Mouse (Mus musculus) macrophage (primary cell): ENCODE results near the gene Sars2. TPM values are rescaled to one million over a fixed set of nuclear protein-coding genes. Genes with fewer than 3 reads are reported as not detected.
"Not testable (repeated sequence)": the region's sequence is repeated elsewhere in the genome, so short reads cannot be mapped to it uniquely, and the experiment has no call there.

Experiments used
- H3K27ac ChIP-seq: fragments of 350-480 bp; formaldehyde crosslinking; 2 replicates; pipeline ENCODE4 v1.9.0; 2021
- H3K36me3 ChIP-seq: fragments of 350-480 bp; formaldehyde crosslinking; 2 replicates; pipeline ENCODE4 v1.9.0; 2021; ENCODE audit errors: inconsistent target
- H3K4me3 ChIP-seq: fragments of 350-480 bp; formaldehyde crosslinking; 2 replicates; pipeline ENCODE4 v1.9.0; 2021; ENCODE audit errors: inconsistent target
- H3K79me2 ChIP-seq: fragments of 350-480 bp; formaldehyde crosslinking; 2 replicates; pipeline ENCODE4 v1.9.0; 2021; ENCODE audit errors: inconsistent target
- WGBS: methylation state at CpG from one replicate; pipeline ENCODE4 v1.1.7; 2026; ENCODE audit warnings: inconsistent platforms; ENCODE audit not compliant: missing documents; 5-methylcytosine and 5-hydroxymethylcytosine counted together
- polyA plus RNA-seq: library from polyadenylated mRNA; stranded (reverse); fragments of 250-400 nt; gene quantifications from 3 replicates; pipeline ENCODE4 v1.2.4, GENCODE M21; 2018; ENCODE audit warnings: inconsistent platforms
- total RNA-seq, 78 experiments: library from RNA; depleted of rRNA; stranded (reverse); fragments of 250-400 nt; gene quantifications; 1 replicate in 9 of 78; 2 replicates in 24 of 78; 3 replicates in 43 of 78; 4 replicates in 2 of 78; pipeline ENCODE4 v1.2.4; 2018; ENCODE audit warnings: inconsistent platforms in 56 of 78

Sars2 gene
- 10 to 100 TPM in 19 of 26 experiments, 1 to 10 TPM in 7; 7.5 to 20.5 (median 13.7) TPM for total RNA-seq (2018; cell fraction: chromatin; rRNA removed)
- total RNA-seq (2018; cell fraction: cytosol; rRNA removed): 1 to 10 TPM; 4.3 to 7.8 (median 6.0) TPM
- 10 to 100 TPM in 13 of 26 experiments, 1 to 10 TPM in 13; 4.7 to 19.6 (median 9.7) TPM for total RNA-seq (2018; cell fraction: nucleus; rRNA removed)
- 4.6 to 7.1 TPM (median 5.6 TPM) in 3 replicates for polyA plus RNA-seq

DNA sequence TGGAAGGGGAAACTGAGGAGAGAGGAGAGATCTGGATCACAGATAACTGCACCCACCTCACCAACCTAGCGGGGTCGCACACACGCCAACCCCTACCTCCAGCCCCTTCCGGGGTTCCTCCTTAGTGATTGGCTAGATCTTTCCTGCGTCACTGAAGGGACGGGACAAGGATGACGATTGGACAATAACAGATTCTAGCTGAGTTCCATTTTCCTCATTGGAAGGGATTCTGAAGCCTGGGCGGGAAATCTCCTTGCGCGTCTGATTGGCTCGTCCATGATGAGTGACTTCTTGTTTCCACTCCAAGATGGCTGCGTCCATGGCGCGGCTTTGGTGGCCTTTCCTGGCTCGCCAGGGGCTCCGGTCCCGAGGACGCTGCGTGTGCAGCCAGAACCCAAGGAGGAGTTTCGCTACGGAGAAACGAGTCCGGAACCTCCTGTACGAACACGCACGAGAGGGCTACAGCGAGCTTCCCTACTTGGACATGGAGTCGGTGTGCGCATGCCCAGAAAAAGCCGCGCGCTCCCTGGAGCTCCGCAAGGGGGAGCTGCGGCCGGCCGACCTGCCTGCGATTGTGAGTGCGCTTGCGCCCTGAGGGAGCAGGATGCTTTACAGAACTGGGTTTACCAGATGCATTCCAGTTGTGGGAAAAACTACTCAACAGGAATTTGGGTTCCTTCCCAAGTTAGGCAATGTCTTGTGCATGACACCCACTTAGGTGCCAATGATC, at the start of gene Sars2, which contains the start of gene Mrps12:
Gene Sars2 (plus strand): TSS at position 284 of the 730 bp plus-strand sequence.
Gene Mrps12 (minus strand): TSS at position 112 of the 730 bp plus-strand sequence.
- no peaks in the 10 kb centered on the region for H3K79me2 ChIP-seq
- under 1% methylated on average over 37 of the region's 39 CpGs for WGBS
- H3K4me3 ChIP-seq: peak within 1 kb of the TSS; percentile 97
- no peaks in the 10 kb centered on the region for H3K36me3 ChIP-seq
- H3K27ac ChIP-seq: peak within 1 kb of the TSS; percentile 83

DNA sequence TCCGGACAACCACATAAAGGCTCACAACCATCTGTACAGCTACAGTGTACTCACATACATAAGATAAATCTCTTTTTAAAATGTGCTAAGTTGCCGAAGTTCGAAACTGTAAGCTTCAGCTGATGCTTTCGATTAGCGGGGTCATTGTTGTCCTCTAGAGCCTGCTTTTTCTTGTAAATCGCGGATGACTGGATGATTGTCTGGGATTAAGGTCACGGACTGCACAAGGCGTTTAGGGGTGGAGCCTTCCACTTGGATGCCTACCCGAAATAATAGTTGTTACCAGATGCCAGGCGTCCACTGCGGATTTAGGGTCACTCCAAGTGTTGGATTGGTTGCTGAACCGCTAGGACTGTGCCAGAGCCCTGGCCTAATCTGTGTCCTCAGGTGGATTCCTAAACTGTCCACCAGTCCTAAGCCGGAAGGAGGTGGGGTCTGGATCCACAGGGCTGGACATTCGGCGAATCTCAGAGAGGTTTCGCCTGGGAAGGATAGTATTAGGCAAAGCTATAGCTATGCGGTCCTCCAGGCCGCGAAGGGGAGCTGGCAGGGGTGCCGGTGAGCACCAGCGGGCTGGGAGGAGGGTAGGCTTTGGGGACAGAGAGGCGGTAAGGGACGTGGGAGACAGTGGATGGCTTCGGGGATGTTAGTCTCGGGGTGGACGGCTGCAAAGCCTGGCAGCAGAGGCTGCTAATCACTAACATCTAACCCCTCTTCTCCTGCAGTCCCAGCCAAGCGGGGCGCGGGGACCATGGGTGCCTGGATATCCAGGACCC, 49.1 kb upstream of the Sars2 start, which contains the start of gene Fbxo27:
Gene Fbxo27 (plus strand): TSS at position 305 of the 776 bp plus-strand sequence.
- WGBS: 67% methylated on average over 30 of the region's 30 CpGs
- no peak within 1 kb of the TSS for H3K4me3 ChIP-seq
- no peaks in the 10 kb centered on the region for H3K79me2 ChIP-seq
- H3K27ac ChIP-seq: no peak within 1 kb of the TSS
- no peaks in the 10 kb centered on the region for H3K36me3 ChIP-seq

DNA sequence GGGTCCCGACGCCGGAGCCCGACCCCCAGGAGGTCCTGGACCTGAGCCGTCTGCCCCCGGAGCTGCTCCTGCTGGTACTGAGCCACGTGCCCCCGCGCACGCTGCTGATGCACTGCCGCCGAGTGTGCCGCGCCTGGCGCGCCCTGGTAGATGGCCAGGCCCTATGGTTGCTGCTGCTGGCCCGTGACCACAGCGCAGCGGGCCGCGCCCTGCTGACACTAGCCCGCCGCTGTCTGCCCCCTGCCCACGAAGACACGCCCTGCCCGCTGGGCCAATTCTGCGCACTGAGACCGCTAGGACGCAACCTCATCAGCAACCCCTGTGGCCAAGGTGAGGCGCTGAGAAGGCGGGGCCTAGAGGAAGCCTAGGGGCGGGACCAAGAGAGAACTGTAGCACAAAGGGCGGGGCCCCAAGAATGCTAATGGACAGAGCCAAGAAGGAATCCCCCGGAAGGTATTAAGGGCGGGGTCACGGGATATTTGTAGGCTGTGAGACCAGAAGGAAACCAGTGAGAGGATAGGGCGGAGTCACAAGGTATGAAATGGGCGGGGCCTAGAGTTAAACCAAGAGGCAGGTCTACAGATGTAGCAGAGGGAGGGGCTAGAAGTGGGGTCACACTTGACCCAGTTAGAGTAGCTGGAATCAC, 48.3 kb upstream of the Sars2 start:
- Histone ChIP-seq H3K79me2 (no peaks in the 10 kb centered on the region), H3K27ac (no peak overlapping the region), H3K4me3 (no peak overlapping the region), H3K36me3 (no peaks in the 10 kb centered on the region)
- WGBS: 4% methylated on average over 35 of the region's 38 CpGs

DNA sequence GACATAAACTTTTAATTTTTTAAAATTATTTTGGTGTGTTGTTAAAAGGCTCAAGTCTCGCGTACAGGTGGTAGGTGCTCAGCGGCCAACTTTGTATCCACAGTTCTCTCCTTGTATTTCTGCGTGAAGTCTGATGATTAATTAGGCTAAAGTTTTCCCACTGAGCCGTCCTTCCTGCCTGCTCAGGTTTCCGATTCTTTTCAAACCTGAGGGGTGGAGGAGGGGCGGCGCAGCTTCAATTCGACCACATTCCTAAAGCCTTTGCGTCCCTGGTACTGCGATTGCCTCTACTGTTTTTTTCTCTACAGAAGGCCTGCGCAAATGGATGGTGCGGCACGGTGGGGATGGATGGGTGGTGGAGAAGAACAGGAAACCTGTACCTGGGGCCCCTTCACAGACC, 47.4 kb upstream of the Sars2 start:
- 26% methylated on average over 14 of the region's 14 CpGs for WGBS
- Histone ChIP-seq H3K79me2 (no peaks in the 10 kb centered on the region), H3K27ac (no peak overlapping the region), H3K36me3 (no peaks in the 10 kb centered on the region), H3K4me3 (no peak overlapping the region)

DNA sequence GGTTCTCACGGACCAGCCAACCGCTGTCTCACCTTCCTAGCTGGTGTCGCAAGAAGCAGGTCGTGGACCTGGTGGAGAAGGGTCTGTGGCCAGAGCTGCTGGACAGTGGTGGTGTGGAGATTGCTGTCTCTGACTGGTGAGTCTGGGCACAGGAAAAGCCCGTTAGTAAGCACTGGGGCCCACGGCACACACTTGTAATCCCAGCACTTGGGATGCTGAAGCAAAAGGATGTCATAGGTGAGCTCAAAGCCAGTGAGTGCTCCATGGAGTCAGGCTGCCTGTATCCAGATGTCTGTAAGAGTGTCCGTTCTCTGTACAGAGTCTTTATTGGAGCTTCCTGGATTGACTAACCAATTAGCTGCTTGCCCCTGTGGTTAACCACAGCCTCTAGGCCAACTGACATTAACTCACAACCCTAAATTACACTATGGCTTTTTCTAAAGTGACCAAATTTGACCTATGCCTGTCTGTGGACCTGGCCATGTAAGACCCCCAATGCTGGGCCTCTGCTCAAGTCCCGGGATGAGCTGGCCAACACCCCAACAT, 46.8 kb upstream of the Sars2 start:
- H3K27ac ChIP-seq: no peak overlapping the region
- no peak overlapping the region for H3K4me3 ChIP-seq

DNA sequence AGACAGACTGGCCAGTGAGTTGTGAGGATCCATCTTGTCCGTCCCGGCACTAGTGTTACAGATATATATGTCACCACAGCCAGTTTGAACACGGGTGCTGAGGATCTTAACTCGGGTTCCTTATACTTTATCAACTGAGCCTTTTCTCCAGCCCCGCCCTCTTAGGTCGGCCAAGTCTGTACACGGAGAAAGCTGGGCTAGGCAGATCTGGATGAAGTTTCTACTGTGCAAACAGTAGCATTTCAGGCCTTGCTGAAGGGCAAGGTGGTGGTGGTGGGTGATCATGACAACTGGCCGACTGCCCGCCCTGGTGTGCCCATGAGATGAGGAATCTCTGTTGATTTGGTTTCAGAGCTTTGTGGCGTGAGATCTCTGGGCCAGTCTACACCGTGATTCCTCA, 44.5 kb upstream of the Sars2 start:
- Histone ChIP-seq H3K36me3 (no peaks in the 10 kb centered on the region), H3K4me3 (no peak overlapping the region), H3K27ac (no peak overlapping the region), H3K79me2 (no peaks in the 10 kb centered on the region)
- WGBS: 94% methylated on average over 11 of the region's 11 CpGs

More for the DNA sequence above, 46.8 kb upstream of the Sars2 start:
- 38% methylated on average over 7 of the region's 8 CpGs for WGBS
- H3K79me2 ChIP-seq: no peaks in the 10 kb centered on the region
- no peaks in the 10 kb centered on the region for H3K36me3 ChIP-seq

DNA sequence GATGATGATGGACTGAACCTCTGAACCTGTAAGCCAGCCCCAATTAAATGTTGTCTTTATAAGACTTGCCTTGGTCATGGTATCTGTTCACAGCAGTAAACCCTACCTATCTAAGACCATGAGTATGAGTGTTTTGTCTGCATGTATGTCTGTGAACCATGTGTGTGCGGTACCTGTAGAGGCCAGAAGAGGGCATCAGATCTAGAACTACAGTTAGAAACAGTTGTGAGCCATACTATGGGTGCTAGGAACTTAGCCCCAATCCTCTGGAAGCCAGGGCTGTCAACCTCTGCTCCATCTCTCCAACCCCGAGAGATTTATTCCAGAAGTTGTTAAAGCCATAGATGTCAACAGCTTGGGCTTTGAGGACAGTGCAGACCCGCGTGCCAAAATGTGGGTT, 41.5 kb upstream of the Sars2 start:
- WGBS: 94% methylated on average over 4 of the region's 4 CpGs

DNA sequence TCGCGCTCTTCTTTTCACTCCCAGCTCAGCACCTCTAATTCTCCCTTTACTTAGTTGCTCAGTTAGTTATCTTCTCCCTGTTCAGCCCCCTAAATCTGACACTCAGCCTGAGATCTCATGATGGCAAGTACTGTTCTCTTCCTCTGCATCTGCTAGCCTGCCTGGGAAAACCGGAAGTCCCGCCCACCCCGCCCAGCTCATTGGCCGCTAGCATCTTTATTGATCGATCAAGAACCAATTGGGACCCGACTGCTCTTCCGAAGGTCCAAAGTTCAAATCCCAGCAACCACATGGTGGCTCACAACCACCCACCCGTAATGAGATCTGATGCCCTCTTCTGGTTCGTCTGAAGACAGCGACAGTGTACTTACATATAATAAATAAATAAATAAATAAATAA, 40.5 kb upstream of the Sars2 start:
- H3K36me3 ChIP-seq, H3K27ac ChIP-seq, H3K79me2 ChIP-seq, H3K4me3 ChIP-seq: not testable (repeated sequence)
- 92% methylated on average over 11 of the region's 12 CpGs for WGBS

More for the DNA sequence above, 41.5 kb upstream of the Sars2 start:
- Histone ChIP-seq H3K36me3 (no peaks in the 10 kb centered on the region), H3K27ac (no peak overlapping the region), H3K79me2 (no peaks in the 10 kb centered on the region), H3K4me3 (no peak overlapping the region)

DNA sequence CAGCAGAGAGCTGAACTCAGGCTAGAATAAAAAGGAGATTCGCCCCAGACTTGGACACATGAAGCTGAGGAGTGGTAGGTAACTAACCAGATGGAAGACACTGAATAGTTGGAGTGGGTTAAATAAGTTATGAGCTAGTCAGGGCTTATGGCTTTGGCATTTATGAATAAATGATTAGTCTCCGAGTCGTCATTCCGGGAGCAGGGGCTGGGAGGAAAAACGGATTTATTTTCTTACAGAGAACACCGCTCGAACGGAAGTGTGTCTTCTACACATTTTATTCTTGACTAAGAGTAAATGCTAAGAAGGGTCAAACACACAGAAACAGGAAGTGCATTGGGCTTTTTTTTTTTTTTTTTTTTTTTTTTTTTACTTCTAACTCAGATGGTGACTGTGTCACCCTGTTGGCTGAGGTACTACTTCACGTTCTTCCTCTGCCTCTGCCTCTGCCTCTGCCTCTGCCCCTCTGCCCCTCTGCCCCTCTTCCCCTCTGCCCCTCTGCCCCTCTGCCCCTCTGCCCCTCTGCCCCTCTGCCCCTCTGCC, 39.1 kb upstream of the Sars2 start:
- H3K79me2 ChIP-seq: no peaks in the 10 kb centered on the region
- no peaks in the 10 kb centered on the region for H3K36me3 ChIP-seq
- no peak overlapping the region for H3K4me3 ChIP-seq
- no peak overlapping the region for H3K27ac ChIP-seq
- WGBS: 11% methylated on average over 8 of the region's 9 CpGs

DNA sequence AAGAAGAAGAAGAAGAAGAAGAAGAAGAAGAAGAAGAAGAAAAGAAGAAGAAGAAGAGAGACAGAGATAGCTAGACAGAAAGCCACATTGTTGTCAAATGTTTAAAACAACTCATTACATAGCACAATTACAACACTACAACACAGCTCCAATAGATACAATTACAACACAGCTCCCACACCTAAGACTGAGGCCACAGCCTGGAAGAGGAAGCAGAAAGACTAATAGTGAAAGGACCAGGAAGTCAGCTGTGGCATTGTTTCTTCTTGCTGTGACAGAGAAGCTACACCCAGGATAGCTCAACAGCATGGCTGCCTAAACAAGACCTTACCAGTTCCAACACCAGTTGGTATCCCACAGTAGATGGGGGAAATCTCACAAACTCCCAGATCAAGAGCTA, 32.3 kb upstream of the Sars2 start:
- Histone ChIP-seq H3K79me2 (no peaks in the 10 kb centered on the region), H3K4me3 (no peak overlapping the region), H3K27ac (no peak overlapping the region), H3K36me3 (no peaks in the 10 kb centered on the region)

DNA sequence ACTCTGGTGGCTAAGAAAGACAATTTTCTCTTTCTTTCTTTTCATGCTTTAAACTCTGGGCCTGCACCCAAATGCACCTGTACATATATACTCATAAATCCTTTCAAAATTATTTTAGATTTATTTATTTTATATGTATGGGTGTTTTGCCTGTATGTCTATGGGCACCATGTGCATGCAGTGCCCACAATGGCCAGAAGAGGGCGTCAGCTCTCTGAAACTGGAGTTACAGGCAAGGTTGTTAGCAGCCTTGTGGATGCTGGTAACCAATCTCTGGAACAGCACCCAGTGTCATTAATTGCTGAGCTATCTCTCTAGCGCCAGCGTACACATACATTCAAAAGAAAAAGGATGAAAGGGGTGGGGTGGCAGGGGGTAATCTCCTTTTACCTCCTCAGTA, 30.8 kb upstream of the Sars2 start:
- Histone ChIP-seq H3K27ac (no peak overlapping the region), H3K36me3 (no peaks in the 10 kb centered on the region), H3K79me2 (no peaks in the 10 kb centered on the region), H3K4me3 (no peak overlapping the region)
- WGBS: 69% methylated on average over 3 of the region's 3 CpGs

DNA sequence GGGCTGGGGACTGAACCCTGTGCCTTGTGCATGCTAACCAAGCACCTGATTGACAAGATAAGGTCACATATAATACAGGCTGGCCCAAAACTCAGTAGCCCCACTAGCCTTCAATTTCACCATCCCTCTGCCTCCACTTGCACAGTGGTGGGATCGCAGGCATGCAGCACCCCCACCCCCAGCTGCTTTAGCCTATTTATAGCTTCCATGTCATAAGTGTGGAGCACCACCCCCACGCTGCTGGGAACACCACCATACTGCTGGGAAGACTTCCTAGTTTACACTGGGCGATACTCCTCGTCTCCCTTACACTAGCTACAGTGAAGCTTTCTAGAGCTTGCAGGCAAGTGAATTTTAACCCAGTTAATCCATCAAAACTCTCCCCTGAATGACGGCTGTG, 27.1 kb upstream of the Sars2 start:
- Histone ChIP-seq H3K79me2 (no peaks in the 10 kb centered on the region), H3K27ac (no peak overlapping the region), H3K4me3 (no peak overlapping the region), H3K36me3 (no peaks in the 10 kb centered on the region)
- 92% methylated on average over 5 of the region's 5 CpGs for WGBS

DNA sequence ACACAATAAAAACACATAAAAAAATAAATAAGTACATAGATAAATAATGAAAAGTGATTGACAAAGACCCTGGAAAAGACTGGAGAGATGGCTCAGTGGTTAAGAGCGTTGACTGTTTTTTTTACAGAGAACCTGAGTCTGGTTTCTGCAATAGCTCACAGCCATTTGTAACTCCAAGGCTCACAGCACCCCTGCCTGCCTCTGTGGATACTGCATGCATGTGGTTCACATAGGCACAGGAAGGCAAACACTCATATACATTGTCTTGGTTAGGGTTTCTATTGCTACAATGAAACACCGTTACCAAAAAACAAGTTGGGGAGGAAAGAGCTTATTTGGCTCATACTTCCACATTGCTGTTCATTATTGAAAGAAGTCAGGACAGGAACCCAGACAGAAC, 26.2 kb upstream of the Sars2 start:
- 88% methylated on average over 2 of the region's 2 CpGs for WGBS

DNA sequence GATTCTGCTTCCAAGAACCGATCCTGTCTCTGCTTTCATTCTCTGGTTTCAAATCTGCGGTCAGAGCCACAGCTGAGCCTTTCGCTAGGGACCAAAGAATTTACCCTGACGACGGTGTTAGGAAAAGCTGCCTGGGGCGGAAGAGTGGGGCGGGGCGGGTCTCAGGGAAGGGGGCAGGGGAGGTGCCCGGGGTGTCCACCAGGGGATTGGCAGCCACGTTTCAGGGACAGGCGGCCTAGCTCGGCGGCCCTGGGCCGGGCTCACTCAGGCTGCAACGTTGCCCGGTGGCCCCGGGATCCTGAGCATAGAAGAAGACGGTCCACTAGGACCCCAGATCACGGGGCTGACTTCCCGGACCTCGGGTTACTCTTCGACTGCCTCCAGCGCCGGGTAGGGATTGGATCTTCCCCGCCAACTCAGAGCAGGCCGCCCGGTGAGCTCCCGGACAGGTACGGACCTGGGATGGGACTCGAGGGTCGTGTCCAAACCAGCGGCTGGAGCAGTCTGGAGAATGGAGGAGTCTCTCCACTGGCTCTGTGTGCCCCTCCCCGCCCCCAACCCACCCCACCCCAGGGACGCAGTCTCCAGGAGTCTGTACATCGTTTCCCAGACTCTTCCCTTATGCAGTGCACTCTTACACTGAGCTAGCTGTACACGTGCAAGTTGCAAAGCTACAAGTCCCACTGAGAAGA, 25.1 kb upstream of the Sars2 start, which contains the start of gene Fbxo17:
Gene Fbxo17 (plus strand): TSS at position 215 of the 692 bp plus-strand sequence.
- 12% methylated on average over 35 of the region's 36 CpGs for WGBS
- no peak within 1 kb of the TSS for H3K27ac ChIP-seq
- no peaks in the 10 kb centered on the region for H3K79me2 ChIP-seq
- H3K4me3 ChIP-seq: no peak within 1 kb of the TSS; the same call in 1 of the 2 replicates
- H3K36me3 ChIP-seq: no peaks in the 10 kb centered on the region

More for the DNA sequence above, 26.2 kb upstream of the Sars2 start:
- Histone ChIP-seq H3K79me2 (no peaks in the 10 kb centered on the region), H3K4me3 (no peak overlapping the region), H3K27ac (no peak overlapping the region), H3K36me3 (no peaks in the 10 kb centered on the region)
